Mouse (Mus musculus): ENCODE results near the gene Foxn2.

DNA sequence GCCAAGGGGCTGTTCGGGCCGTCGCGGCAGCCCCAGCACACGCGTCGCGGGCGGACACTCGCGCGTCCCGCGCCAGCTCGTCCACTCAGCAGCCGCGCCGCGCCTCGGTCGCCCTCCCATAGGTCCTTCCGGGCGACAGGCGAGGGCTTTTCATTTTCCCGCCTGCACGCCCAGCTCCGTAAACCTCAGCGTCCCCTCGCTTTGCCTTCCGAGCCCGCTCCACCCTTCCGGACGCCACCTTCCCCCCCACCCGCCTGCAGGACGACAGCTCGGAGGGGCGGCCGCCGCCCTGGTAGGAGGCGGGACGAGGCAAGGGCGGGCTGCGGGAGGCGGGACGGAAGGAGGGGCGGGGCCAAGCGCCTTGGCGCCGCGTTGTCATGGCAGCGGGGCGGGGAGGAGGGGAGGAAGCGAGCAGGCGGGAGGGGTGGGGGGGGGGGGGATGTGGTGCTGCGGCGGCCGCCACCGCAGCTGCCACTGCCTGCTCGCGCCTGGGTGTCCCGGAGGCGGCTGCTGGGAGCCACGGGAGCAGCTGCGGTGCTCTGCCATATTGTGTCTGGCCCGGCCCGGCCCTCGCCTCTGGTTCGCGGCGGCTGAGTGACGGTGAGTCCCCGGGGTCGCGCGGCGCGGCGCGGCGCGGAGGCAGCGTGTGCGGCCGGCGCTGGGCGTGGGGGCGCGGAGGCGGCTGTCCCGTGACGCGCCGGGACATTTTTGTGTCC is at the start of gene Foxn2:
- TF ChIP-seq CTCF (IDR thresholded peaks at IDR 0.05; ENCODE audit: low read depth) = no peak
- no peak for TF ChIP-seq EP300 (IDR thresholded peaks at IDR 0.05; ENCODE audit: low read depth)

All from heart, postnatal 0 days (tissue).